Mouse (Mus musculus) urinary bladder, postnatal 0 days (tissue): ENCODE data around the gene Cwf19l2. TPM values are rescaled to one million over a fixed set of nuclear protein-coding genes. Genes with fewer than 3 reads are reported as not detected.

Source experiments
- polyA plus RNA-seq: library from polyadenylated mRNA; unstranded; fragments of >200 nt; fragmentation: Nextera tagmentation; extraction: Ambion mirVana; gene quantifications from 2 replicates; pipeline ENCODE4 v1.2.1, GENCODE M21; 2015

The Cwf19l2 gene
- polyA plus RNA-seq: 6.3 and 7.3 TPM in 2 replicates

DNA sequence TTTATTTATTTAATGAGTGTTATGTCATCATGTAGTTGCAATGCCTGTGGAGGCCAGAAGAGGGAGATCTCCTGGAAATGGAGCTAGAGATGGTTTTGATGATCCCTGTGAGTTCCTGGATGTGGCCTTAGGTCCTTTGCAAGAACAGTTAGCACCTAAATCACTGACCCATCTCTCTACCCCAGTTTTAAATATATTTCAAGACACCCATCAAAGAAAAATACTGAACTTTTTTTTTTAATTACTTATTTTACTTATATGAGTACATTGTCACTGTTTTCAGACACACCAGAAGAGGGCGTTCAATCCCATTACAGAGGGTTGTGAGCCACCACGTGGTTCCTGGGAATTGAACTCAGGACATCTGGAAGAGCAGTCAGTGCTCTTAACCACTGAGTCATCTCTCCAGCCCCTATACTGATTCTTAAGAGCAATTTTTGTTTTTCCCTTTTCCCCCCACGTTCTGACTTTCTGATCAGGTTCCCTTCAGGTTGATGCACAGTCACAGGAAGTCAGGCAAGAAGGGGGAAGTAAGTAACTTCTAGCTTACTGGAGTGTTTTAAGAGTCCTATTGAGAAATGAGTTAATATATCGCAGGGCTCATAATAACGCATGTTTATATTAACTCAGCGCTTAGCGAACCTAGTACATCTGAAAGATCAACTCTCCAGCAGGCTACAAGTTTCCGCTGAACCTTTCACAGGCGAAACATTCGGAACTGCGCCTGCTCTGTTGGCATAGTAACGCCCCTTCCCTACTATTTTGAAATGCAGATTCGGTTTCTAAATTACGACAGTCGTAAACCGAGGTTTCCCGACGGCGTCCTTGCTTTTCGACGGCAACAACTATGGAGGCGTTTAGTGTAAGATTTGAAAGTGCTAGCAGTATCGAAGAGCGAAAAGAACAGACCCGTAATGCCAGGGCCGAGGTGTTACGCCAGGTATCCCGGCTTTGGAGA lies at the start of gene Cwf19l2:
Gene Cwf19l2, plus strand, starts transcription at position 342 of the 958 bp plus-strand sequence.

Other genes with a start within 250 kb of the Cwf19l2 start
- 7.5 and 11.3 TPM in 2 replicates for gene Alkbh8, start 68.5 kb upstream of the Cwf19l2 start, polyA plus RNA-seq
- 0.36 and 0.43 TPM in 2 replicates for gene Gucy1a2, start 129.2 kb downstream of the Cwf19l2 start, polyA plus RNA-seq